Comparison of ENCODE assay signal across 15 mouse cellular contexts in the genomic region with DNA sequence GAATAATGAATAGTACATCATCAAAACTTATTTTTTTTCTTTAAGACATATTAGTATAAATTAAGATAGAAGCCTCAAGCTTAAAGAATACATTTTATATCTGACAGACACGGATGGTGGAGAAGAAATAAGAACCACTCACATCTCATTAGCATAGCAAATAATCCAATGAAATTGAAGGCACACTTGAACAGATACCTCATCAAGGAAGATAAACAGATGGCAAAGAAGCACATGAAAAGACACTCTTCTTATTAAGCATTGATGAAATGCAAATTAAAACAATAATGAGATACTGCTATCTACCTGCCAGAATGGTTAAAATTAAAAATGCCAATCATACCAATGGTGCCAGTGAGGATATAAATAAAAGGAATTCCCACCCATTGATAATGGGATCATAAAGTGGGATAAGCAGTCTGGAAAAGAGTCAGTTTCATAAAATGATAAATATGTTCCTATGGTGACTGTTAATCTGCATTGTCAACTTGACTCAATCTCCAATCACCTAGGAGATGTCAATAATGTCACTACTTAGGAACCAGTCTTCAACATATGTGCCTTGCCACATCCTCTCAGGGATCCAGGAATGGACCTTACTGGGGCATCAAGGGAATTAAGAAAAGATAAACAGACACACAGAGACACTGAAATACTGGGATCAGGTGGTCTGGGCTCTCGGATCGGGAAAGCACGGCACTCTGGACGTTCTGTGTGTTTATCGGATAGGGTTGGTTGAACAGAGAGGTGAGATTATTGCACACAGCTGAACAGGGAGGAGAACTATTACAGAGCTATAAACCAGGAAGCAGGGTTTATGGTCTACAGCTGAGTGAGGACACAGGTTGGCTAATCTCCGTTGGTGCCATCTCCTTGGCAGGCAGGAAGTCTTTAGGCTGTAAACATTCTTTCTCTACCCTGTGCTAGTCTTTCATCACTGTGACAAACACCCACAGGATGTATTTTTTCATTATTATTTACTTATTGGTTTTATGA. TPM values are rescaled to one million over a fixed set of nuclear protein-coding genes. Genes with fewer than 3 reads are reported as not detected.
A peak's percentile ranks its signal among the peaks of the same experiment; 100 is the strongest.
DNase-seq lines count a peak whose midpoint lies in the region; ATAC-seq and TF ChIP-seq lines count a peak whose summit lies in the region.
"Had no signal": no experiment of that assay in that cellular context is flagged by ENCODE, and none has a peak within 500 bp of the region (broad histone marks: within the 10 kb centered on the region; RNA-seq: fewer than 3 reads in every experiment).

No protein-coding gene starts in this region.

- WGBS in liver, postnatal 0 days (ENCODE audit: insufficient replicate concordance) = 65% methylated on average over 7 of the region's 7 CpGs
- 65% methylated on average over 7 of the region's 7 CpGs for WGBS in forebrain, embryonic 15.5 days
- WGBS in intestine, postnatal 0 days = 46% methylated on average over 7 of the region's 7 CpGs
- WGBS in midbrain, postnatal 0 days = 73% methylated on average over 7 of the region's 7 CpGs

- no peak for TF ChIP-seq EP300 in liver, postnatal 0 days (IDR thresholded peaks at IDR 0.05; ENCODE audit: low read depth)

- DNase-seq in liver, postnatal 0 days = no peak
- DNase-seq in liver = no peak
- peak; percentile 20 for DNase-seq in midbrain, postnatal 0 days (ENCODE audit: low spot score)
- DNase-seq in thymus, adult 18-20 months = no peak
- no peak for DNase-seq in embryo, embryonic 10.5 days (ENCODE audit: low spot score)
- DNase-seq: cerebellum, adult 8-10 months; lung, postnatal 10 days had no signal

- no peak for TF ChIP-seq CTCF in liver, postnatal 0 days (IDR thresholded peaks at IDR 0.05; ENCODE audit: low read depth)
- no peak for TF ChIP-seq CTCF in intestine, postnatal 0 days (IDR thresholded peaks at IDR 0.05; ENCODE audit: low read depth)
- TF ChIP-seq CTCF in midbrain, postnatal 0 days (IDR thresholded peaks at IDR 0.05) = no peak

- peak; percentile 33; the same call in 1 of the 2 replicates for ATAC-seq in liver, postnatal 0 days
- peak; percentile 51; the same call in 1 of the 2 replicates for ATAC-seq in forebrain, embryonic 15.5 days (replicated peaks)
- ATAC-seq in intestine, postnatal 0 days = peak; percentile 84
- ATAC-seq in midbrain, postnatal 0 days (ENCODE audit: low FRiP score) = no peak

- H3K4me3 ChIP-seq in liver, postnatal 0 days (ENCODE audit: low read depth, low read length) = no peak overlapping the region
- H3K4me3 ChIP-seq in forebrain, embryonic 15.5 days = no peak overlapping the region
- no peak overlapping the region for H3K4me3 ChIP-seq in intestine, postnatal 0 days (ENCODE audit: low read depth, low read length)
- no peak overlapping the region for H3K4me3 ChIP-seq in midbrain, postnatal 0 days (ENCODE audit: low read depth, low read length)
- H3K4me3 ChIP-seq: heart, embryonic 13.5 days; hindbrain, embryonic 15.5 days; kidney, embryonic 15.5 days; layer of hippocampus, adult 2 months; left cerebral cortex, adult 2 months had no signal

- H3K4me2 ChIP-seq in liver, postnatal 0 days (ENCODE audit: low read depth, low read length) = no peak overlapping the region
- H3K4me2 ChIP-seq in forebrain, embryonic 15.5 days (replicated peaks) = no peak overlapping the region
- H3K4me2 ChIP-seq in intestine, postnatal 0 days (replicated peaks; ENCODE audit: low read depth) = no peak overlapping the region
- no peak overlapping the region for H3K4me2 ChIP-seq in midbrain, postnatal 0 days (ENCODE audit: low read depth, low read length, poor library complexity, severe bottlenecking)
- H3K4me2 ChIP-seq: heart, embryonic 13.5 days; hindbrain, embryonic 15.5 days; kidney, embryonic 15.5 days had no signal

- no peaks in the 10 kb centered on the region for H3K36me3 ChIP-seq in liver, postnatal 0 days (replicated peaks; ENCODE audit: insufficient read depth, low read length)
- no peaks in the 10 kb centered on the region for H3K36me3 ChIP-seq in forebrain, embryonic 15.5 days
- H3K36me3 ChIP-seq in intestine, postnatal 0 days (ENCODE audit: control insufficient read depth, insufficient read depth) = no peaks in the 10 kb centered on the region
- no peaks in the 10 kb centered on the region for H3K36me3 ChIP-seq in midbrain, postnatal 0 days (ENCODE audit: insufficient read depth, low read length)
- H3K36me3 ChIP-seq: heart, embryonic 13.5 days; hindbrain, embryonic 15.5 days; kidney, embryonic 15.5 days had no signal

- H3K9ac ChIP-seq in liver, postnatal 0 days (replicated peaks) = no peak overlapping the region
- no peak overlapping the region for H3K9ac ChIP-seq in forebrain, embryonic 15.5 days (replicated peaks)
- H3K9ac ChIP-seq in intestine, postnatal 0 days (ENCODE audit: low read depth, low read length) = no peak overlapping the region
- H3K9ac ChIP-seq in midbrain, postnatal 0 days (replicated peaks; ENCODE audit: low read length, poor library complexity, severe bottlenecking) = no peak overlapping the region
- H3K9ac ChIP-seq: heart, embryonic 13.5 days; hindbrain, embryonic 15.5 days; kidney, embryonic 15.5 days; liver, embryonic 14.5 days had no signal

- H3K27me3 ChIP-seq in liver, postnatal 0 days (ENCODE audit: insufficient read depth, low read length) = no peaks in the 10 kb centered on the region
- H3K27me3 ChIP-seq in forebrain, embryonic 15.5 days = no peaks in the 10 kb centered on the region
- no peaks in the 10 kb centered on the region for H3K27me3 ChIP-seq in intestine, postnatal 0 days (replicated peaks; ENCODE audit: control insufficient read depth, insufficient read depth, low read length)
- no peaks in the 10 kb centered on the region for H3K27me3 ChIP-seq in midbrain, postnatal 0 days (ENCODE audit: insufficient read depth, low read length)
- H3K27me3 ChIP-seq: heart, embryonic 13.5 days; hindbrain, embryonic 15.5 days; kidney, embryonic 15.5 days had no signal

- H3K4me1 ChIP-seq in liver, postnatal 0 days (ENCODE audit: insufficient read depth) = no peaks in the 10 kb centered on the region
- peaks cover 4% of the 10 kb centered on the region; the same call in 1 of the 2 replicates for H3K4me1 ChIP-seq in forebrain, embryonic 15.5 days
- no peaks in the 10 kb centered on the region for H3K4me1 ChIP-seq in intestine, postnatal 0 days (replicated peaks; ENCODE audit: control insufficient read depth, insufficient read depth, low read length)
- no peaks in the 10 kb centered on the region for H3K4me1 ChIP-seq in midbrain, postnatal 0 days (ENCODE audit: insufficient read depth, low read length)
- H3K4me1 ChIP-seq: heart, embryonic 13.5 days; hindbrain, embryonic 15.5 days; kidney, embryonic 15.5 days had no signal

- H3K27ac ChIP-seq in liver, postnatal 0 days (ENCODE audit: low read depth) = 0 out of 2 replicates have a peak overlapping the region, but pooled peaks have one; percentile 39
- H3K27ac ChIP-seq in forebrain, embryonic 15.5 days (replicated peaks) = peak overlapping the region; percentile 67
- H3K27ac ChIP-seq in intestine, postnatal 0 days (ENCODE audit: low read depth, low read length) = no peak overlapping the region
- H3K27ac ChIP-seq in midbrain, postnatal 0 days (ENCODE audit: low read depth, low read length) = no peak overlapping the region
- H3K27ac ChIP-seq: heart, embryonic 13.5 days; hindbrain, embryonic 15.5 days; kidney, embryonic 15.5 days; layer of hippocampus, adult 2 months; left cerebral cortex, adult 2 months; liver, embryonic 14.5 days had no signal

- no peaks in the 10 kb centered on the region for H3K9me3 ChIP-seq in liver, postnatal 0 days (ENCODE audit: low read length)
- no peaks in the 10 kb centered on the region for H3K9me3 ChIP-seq in forebrain, embryonic 15.5 days
- no peaks in the 10 kb centered on the region for H3K9me3 ChIP-seq in intestine, postnatal 0 days (ENCODE audit: control insufficient read depth)
- no peaks in the 10 kb centered on the region for H3K9me3 ChIP-seq in midbrain, postnatal 0 days (ENCODE audit: low read length)
- H3K9me3 ChIP-seq: heart, embryonic 13.5 days; hindbrain, embryonic 15.5 days; kidney, embryonic 15.5 days had no signal

RNA-seq across cellular contexts. Expression of a gene that starts 12.2 kb away (rescaled TPM):
- polyA plus RNA-seq in liver, postnatal 0 days (2015; fragmentation: Nextera tagmentation; extraction: Ambion mirVana) = 4.9 and 5.3 TPM in 2 replicates
- polyA plus RNA-seq in forebrain, embryonic 15.5 days (2015; fragmentation: Nextera tagmentation; extraction: Ambion mirVana) = 33.8 and 36.6 TPM in 2 replicates
- 22.7 and 24.1 TPM in 2 replicates for polyA plus RNA-seq in intestine, postnatal 0 days (2015; fragmentation: Nextera tagmentation; extraction: Ambion mirVana)
- 27.0 and 42.3 TPM in 2 replicates for total RNA-seq in midbrain, postnatal 0 days (2014; rRNA removed)
- 23.5 and 24.6 TPM in 2 replicates for polyA plus RNA-seq in midbrain, postnatal 0 days (2015; fragmentation: Nextera tagmentation; extraction: Ambion mirVana)

Comparison
In these comparisons a context has a peak if more than half of its experiments do, and no peak if none do; other contexts are left out.
1. H3K27ac ChIP-seq: peak in liver, postnatal 0 days (single experiment) and forebrain, embryonic 15.5 days (single experiment); none in intestine, postnatal 0 days (single experiment) and midbrain, postnatal 0 days (single experiment).